Mouse (Mus musculus): ENCODE measurements around the gene Mipep.

DNA sequence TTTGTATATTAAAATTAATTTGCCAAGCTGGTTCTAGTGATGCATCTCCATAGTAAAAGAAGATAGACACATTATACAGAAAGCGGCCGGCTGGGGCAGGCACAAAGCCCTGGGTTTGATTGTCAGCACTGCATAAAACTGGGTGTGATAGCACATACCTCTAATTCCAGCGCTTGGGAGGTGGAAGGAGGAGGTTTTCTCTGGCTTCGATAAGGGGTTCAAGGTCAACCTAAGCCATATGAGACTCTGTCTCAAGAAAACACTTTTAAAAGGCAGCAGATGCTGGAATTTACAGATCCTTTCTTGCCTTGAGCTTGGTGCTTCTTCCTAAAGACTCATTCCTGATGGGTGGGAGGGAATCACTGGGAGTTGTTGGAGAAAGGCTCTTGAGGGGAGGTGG lies 19.8 kb upstream of the Mipep start:
- TF ChIP-seq GATA1 (IDR thresholded peaks at IDR 0.05; ENCODE audit: low read length), result no peak
- no peak for TF ChIP-seq TAL1 (IDR thresholded peaks at IDR 0.05; ENCODE audit: low read length)
